Mouse (Mus musculus) kidney, postnatal 4 days (tissue): ENCODE results near the gene Dctn5.

ENCODE experiments used
- DNase-seq, 2 experiments: peaks; one replicate each; pipeline ENCODE4 v3.0.0; 2021; ENCODE audit warnings: mixed read lengths in 2 of 2

Dctn5 gene

GRCm38 (mm10) chr7:122163766-122164165, 30.9 kb downstream of the Dctn5 start:
- no peak for DNase-seq

GRCm38 (mm10) chr7:122167203-122167602, 34.4 kb downstream of the Dctn5 start:
- no peak for DNase-seq

- no peak for DNase-seq
Measured at GRCm38 (mm10) chr7:122170705-122171104, 37.9 kb downstream of the Dctn5 start.

GRCm38 (mm10) chr7:122171613-122172012, 38.8 kb downstream of the Dctn5 start:
- DNase-seq: no peak

- no peak for DNase-seq
Measured at GRCm38 (mm10) chr7:122180720-122181119, 47.9 kb downstream of the Dctn5 start.

- no peak for DNase-seq
Measured at GRCm38 (mm10) chr7:122184569-122184968, 51.7 kb downstream of the Dctn5 start.

GRCm38 (mm10) chr7:122186043-122186442, 53.2 kb downstream of the Dctn5 start, which contains the start of gene Ern2:
Gene Ern2 (minus strand): TSS chr7:122186207.
- no peak for DNase-seq

- DNase-seq: peak; percentile 74 to 75
Measured at GRCm38 (mm10) chr7:122189484-122189883, 56.6 kb downstream of the Dctn5 start.

GRCm38 (mm10) chr7:122191097-122191496, 58.3 kb downstream of the Dctn5 start:
- DNase-seq: no peak

GRCm38 (mm10) chr7:122193919-122194318, 61.1 kb downstream of the Dctn5 start:
- DNase-seq: no peak

- DNase-seq: no peak
Measured at GRCm38 (mm10) chr7:122196771-122197170, 63.9 kb downstream of the Dctn5 start.

GRCm38 (mm10) chr7:122197306-122197705, 64.5 kb downstream of the Dctn5 start:
- DNase-seq: peak; percentile 65 to 69
